Mouse (Mus musculus) regulatory T cell (primary cell): ENCODE measurements at regions not wholly inside any gene's neighbourhood (a gene's known extent, or its start where the extent isn't known, plus 50 kb on each side); places are given as distances from the start of the nearest gene placed in this dataset.
"Not testable (repeated sequence)": the region's sequence is repeated elsewhere in the genome, so short reads cannot be mapped to it uniquely, and the experiment has no call there.

Experiments
- in situ Hi-C: fragments of 300-600 bp; cut with MboI, MseI; formaldehyde crosslinking; loops from one replicate; pipeline ENCODE4 v1.15.1; 2025; ENCODE audit warnings: high pct_unique_total_duplicates

- in situ Hi-C loops: loop anchor here (5.0 kb wide), 1 partner anchor 102 kb away; no protein-coding TSS in a partner anchor
Observed at GRCm38 (mm10) chr13:3035291-3035690, 502.6 kb upstream of the Gdi2 start.

- in situ Hi-C loops: loop anchor here (5.0 kb wide), 1 partner anchor 100 kb away; no protein-coding TSS in a partner anchor
Observed at GRCm38 (mm10) chr13:3037010-3037409, 500.9 kb upstream of the Gdi2 start.

GRCm38 (mm10) chr13:3046381-3047105, 491.3 kb upstream of the Gdi2 start:
- in situ Hi-C loops: not testable (repeated sequence)

GRCm38 (mm10) chr13:3083480-3083879, 454.4 kb upstream of the Gdi2 start:
- in situ Hi-C loops: not testable (repeated sequence)

- in situ Hi-C loops: loop anchor here (5.0 kb wide), 1 partner anchor 47 kb away; no protein-coding TSS in a partner anchor
Observed at GRCm38 (mm10) chr13:3089971-3090370, 447.9 kb upstream of the Gdi2 start.

GRCm38 (mm10) chr13:3106543-3106942, 431.3 kb upstream of the Gdi2 start:
- in situ Hi-C loops: not testable (repeated sequence)

GRCm38 (mm10) chr13:3128150-3128549, 409.7 kb upstream of the Gdi2 start:
- in situ Hi-C loops: not testable (repeated sequence)

- in situ Hi-C loops: loop anchor here (5.0 kb wide), 2 partner anchors 45 to 100 kb away; no protein-coding TSS in a partner anchor
Observed at GRCm38 (mm10) chr13:3137281-3137680, 400.6 kb upstream of the Gdi2 start.

GRCm38 (mm10) chr13:3138698-3139097, 399.2 kb upstream of the Gdi2 start:
- in situ Hi-C loops: loop anchor here (5.0 kb wide), 2 partner anchors 46 to 101 kb away; no protein-coding TSS in a partner anchor

- in situ Hi-C loops: not testable (repeated sequence)
Observed at GRCm38 (mm10) chr13:3145513-3145912, 392.4 kb upstream of the Gdi2 start.
